Mouse (Mus musculus) small intestine, adult 2 months (tissue): ENCODE results near the gene Odr4. TPM values are rescaled to one million over a fixed set of nuclear protein-coding genes. Genes with fewer than 3 reads are reported as not detected.

Source experiments
- H3K27ac ChIP-seq: fragments of 200-500 bp; 2 replicates; pipeline ENCODE4 v1.5.1; 2012; ENCODE audit warnings: low read depth, low read length, control low read depth, inconsistent platforms; ENCODE audit not compliant: insufficient read depth
- H3K27me3 ChIP-seq: fragments of 200-500 bp; 2 replicates; pipeline ENCODE4 v1.6.1; 2012; ENCODE audit warnings: mild to moderate bottlenecking, moderate library complexity, low read length, inconsistent platforms; ENCODE audit not compliant: control insufficient read depth, insufficient read depth
- H3K36me3 ChIP-seq: fragments of 200-500 bp; 2 replicates; pipeline ENCODE4 v1.6.1; 2012; ENCODE audit warnings: mild to moderate bottlenecking, low read length, control low read depth, inconsistent platforms; ENCODE audit not compliant: control insufficient read depth, insufficient read depth
- H3K4me1 ChIP-seq: fragments of 200-500 bp; 2 replicates; pipeline ENCODE4 v1.6.1; 2012; ENCODE audit warnings: low read length, inconsistent platforms, mixed read lengths; ENCODE audit not compliant: control insufficient read depth, insufficient read depth, insufficient read length
- H3K4me3 ChIP-seq: fragments of 200-500 bp; 2 replicates; pipeline ENCODE4 v1.5.1; 2012; ENCODE audit warnings: low read depth, mild to moderate bottlenecking, control low read depth, inconsistent platforms, low read length, moderate library complexity
- CTCF ChIP-seq: fragments of 200-500 bp; IDR thresholded peaks from 2 replicates; pipeline ENCODE4 v1.5.1; 2012; ENCODE audit warnings: low read depth, mild to moderate bottlenecking, control low read depth, inconsistent platforms, low read length, moderate library complexity, mixed read lengths; ENCODE audit not compliant: insufficient replicate concordance, insufficient read length; ENCODE audit errors: extremely low read depth
- POLR2A ChIP-seq: fragments of 200-500 bp; IDR thresholded peaks from 2 replicates; pipeline ENCODE4 v1.6.1; 2012; ENCODE audit warnings: low read depth, mild to moderate bottlenecking, control low read depth, inconsistent platforms, low read length, moderate library complexity
- WGBS: fragments of 180-500 bp; shearing (Covaris S2); methylation state at CpG from one replicate; pipeline ENCODE4 v1.1.7; 2018; 5-methylcytosine and 5-hydroxymethylcytosine counted together
- polyA plus RNA-seq: library from polyadenylated mRNA; depleted of rRNA; stranded (reverse); fragments of >200 nt; gene quantifications from 2 replicates; pipeline ENCODE4 v1.2.3, GENCODE M21; 2012; rRNA removed

The Odr4 gene
- polyA plus RNA-seq, 1 experiment, result 1.5 TPM

DNA sequence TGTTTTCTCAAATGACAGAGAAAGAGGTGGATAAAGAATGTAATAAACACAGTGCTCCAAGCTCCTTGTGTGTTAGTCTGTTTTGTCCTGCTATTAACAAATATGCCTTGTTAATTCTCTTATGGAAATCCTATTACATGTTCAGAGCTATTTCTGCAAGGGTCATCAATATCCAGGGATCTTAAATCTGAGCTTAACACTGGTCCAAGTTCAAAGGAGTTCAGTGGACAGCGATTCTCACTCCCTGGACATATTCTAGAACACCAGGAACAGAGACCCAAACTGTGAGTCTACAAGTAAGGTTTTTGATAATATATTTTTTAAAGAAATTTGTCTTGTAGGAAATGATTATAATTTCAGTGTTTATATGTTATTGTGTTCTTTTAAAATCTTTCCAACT, 73.7 kb downstream of the Odr4 start, which contains the start of gene Pdc:
TSS of gene Pdc (plus strand) at position 213 of the 400 bp plus-strand sequence.
- Histone ChIP-seq H3K27ac (no peak within 1 kb of the TSS), H3K4me3 (no peak within 1 kb of the TSS), H3K4me1 (no peaks in the 10 kb centered on the region), H3K36me3 (no peaks in the 10 kb centered on the region), H3K27me3 (no peaks in the 10 kb centered on the region)
- WGBS, result 84% methylated on average over 1 of the region's 1 CpGs
- TF ChIP-seq CTCF (no peak), POLR2A (no peak)

Other genes starting within 250 kb of the Odr4 start
- gene Pdc, start 73.7 kb downstream of the Odr4 start, polyA plus RNA-seq, result not detected in 2 replicates
- 14.6 and 29.9 TPM in 2 replicates for gene Tpr, start 242 bp downstream of the Odr4 start, polyA plus RNA-seq
- gene Prg4, start 73.1 kb upstream of the Odr4 start, polyA plus RNA-seq, result 0.14 TPM in 1 of 2 replicates, not detected in the other